Mouse (Mus musculus) hindlimb bud, embryonic 11.5 days (tissue): Measurements from ENCODE around the gene Zfp526.
"Not testable (repeated sequence)": the region's sequence is repeated elsewhere in the genome, so short reads cannot be mapped to it uniquely, and the experiment has no call there.

Source experiments
- DNase-seq: peaks from one replicate; pipeline ENCODE4 v3.0.0-alpha.2; 2012; ENCODE audit warnings: low read depth, low spot score; ENCODE audit errors: extremely low spot score

Gene Zfp526

GRCm38 (mm10) chr7:25238829-25239623 is 17.8 kb downstream of the Zfp526 start:
- no peak for DNase-seq

- DNase-seq = no peak
Measured at GRCm38 (mm10) chr7:25240631-25241030, 19.4 kb downstream of the Zfp526 start.

- no peak for DNase-seq
Measured at GRCm38 (mm10) chr7:25241062-25241461, 19.8 kb downstream of the Zfp526 start.

GRCm38 (mm10) chr7:25243361-25243760 is 22.1 kb downstream of the Zfp526 start:
- no peak for DNase-seq

GRCm38 (mm10) chr7:25244562-25245369 is 23.5 kb downstream of the Zfp526 start:
- no peak for DNase-seq

- no peak for DNase-seq
Measured at GRCm38 (mm10) chr7:25246079-25246758, 25.0 kb downstream of the Zfp526 start.

GRCm38 (mm10) chr7:25246759-25247137 is 25.5 kb downstream of the Zfp526 start:
- DNase-seq = no peak

- no peak for DNase-seq
Measured at GRCm38 (mm10) chr7:25247498-25247897, 26.3 kb downstream of the Zfp526 start.

- DNase-seq = no peak
Measured at GRCm38 (mm10) chr7:25248018-25248647, 26.9 kb downstream of the Zfp526 start.

GRCm38 (mm10) chr7:25248846-25249313 is 27.7 kb downstream of the Zfp526 start:
- no peak for DNase-seq

- DNase-seq = no peak
Measured at GRCm38 (mm10) chr7:25249314-25250140, 28.3 kb downstream of the Zfp526 start.

- no peak for DNase-seq
Measured at GRCm38 (mm10) chr7:25250141-25250972, 29.1 kb downstream of the Zfp526 start, which contains the start of gene Erf. Gene Erf (minus strand): TSS chr7:25250761.

- DNase-seq = no peak
Measured at GRCm38 (mm10) chr7:25251071-25251791, 30.0 kb downstream of the Zfp526 start.

- DNase-seq = no peak
Measured at GRCm38 (mm10) chr7:25251822-25252221, 30.6 kb downstream of the Zfp526 start.

GRCm38 (mm10) chr7:25261896-25262295 is 40.7 kb downstream of the Zfp526 start:
- DNase-seq = no peak

GRCm38 (mm10) chr7:25263968-25264870 is 43.0 kb downstream of the Zfp526 start:
- no peak for DNase-seq

GRCm38 (mm10) chr7:25265743-25266142 is 44.5 kb downstream of the Zfp526 start:
- DNase-seq = not testable (repeated sequence)
